Mouse (Mus musculus) cerebellum, adult 2 months (tissue): ENCODE results near the gene Fam81a.

Experiments used
- CTCF ChIP-seq: fragments of 200-500 bp; IDR thresholded peaks from 2 replicates; pipeline ENCODE4 v1.5.1; 2011; ENCODE audit warnings: low read depth, mild to moderate bottlenecking, control low read depth, low read length, moderate library complexity, borderline replicate concordance; ENCODE audit not compliant: insufficient read depth
- POLR2A ChIP-seq: fragments of 200-500 bp; IDR thresholded peaks from 2 replicates; pipeline ENCODE4 v1.6.1; 2011; ENCODE audit warnings: low read length, control low read depth, borderline replicate concordance; ENCODE audit not compliant: insufficient read depth

DNA sequence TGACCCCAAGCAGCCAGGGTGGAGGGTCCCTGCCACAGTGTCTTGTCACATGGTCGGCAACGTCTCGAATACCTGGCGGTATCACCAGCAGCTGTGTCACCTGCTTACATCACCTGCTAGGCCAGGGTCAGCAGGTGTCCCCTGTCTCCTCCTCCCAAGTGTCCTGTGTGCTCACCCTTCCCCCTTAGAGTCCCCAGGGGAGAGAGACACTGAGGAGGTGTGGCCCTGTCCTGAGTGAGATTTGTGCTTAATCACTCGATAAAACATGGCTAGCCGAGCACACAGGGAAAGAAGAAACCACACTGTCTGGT is 53.6 kb downstream of the Fam81a start:
- no peak for TF ChIP-seq CTCF
- TF ChIP-seq POLR2A = no peak
